Mouse (Mus musculus): ENCODE measurements at regions not wholly inside any gene's neighbourhood (a gene's known extent, or its start where the extent isn't known, plus 50 kb on each side); places are given as distances from the start of the nearest gene placed in this dataset.
A peak's percentile ranks its signal among the peaks of the same experiment; 100 is the strongest.

- DNase-seq (ENCODE audit: low read depth): no peak
- no peak for TF ChIP-seq CTCF (IDR thresholded peaks at IDR 0.05; ENCODE audit: borderline replicate concordance, extremely low read depth, insufficient read depth, insufficient read length)
- TF ChIP-seq POLR2A (IDR thresholded peaks at IDR 0.05; ENCODE audit: borderline replicate concordance, extremely low read depth, insufficient read depth, insufficient read length, poor library complexity, severe bottlenecking): no peak
Observed at GRCm38 (mm10) chr13:89418804-89419203, 120.8 kb upstream of the Hapln1 start.

- DNase-seq (ENCODE audit: low read depth): no peak
- TF ChIP-seq CTCF (IDR thresholded peaks at IDR 0.05; ENCODE audit: borderline replicate concordance, extremely low read depth, insufficient read depth, insufficient read length): no peak
- TF ChIP-seq POLR2A (IDR thresholded peaks at IDR 0.05; ENCODE audit: borderline replicate concordance, extremely low read depth, insufficient read depth, insufficient read length, poor library complexity, severe bottlenecking): no peak
Observed at GRCm38 (mm10) chr13:89421833-89422232, 117.8 kb upstream of the Hapln1 start.

GRCm38 (mm10) chr13:89423491-89423890 is 116.1 kb upstream of the Hapln1 start:
- no peak for DNase-seq (ENCODE audit: low read depth)
- TF ChIP-seq POLR2A (IDR thresholded peaks at IDR 0.05; ENCODE audit: borderline replicate concordance, extremely low read depth, insufficient read depth, insufficient read length, poor library complexity, severe bottlenecking) (no peak), CTCF (IDR thresholded peaks at IDR 0.05; ENCODE audit: borderline replicate concordance, extremely low read depth, insufficient read depth, insufficient read length) (no peak)

- peak; percentile 56 for DNase-seq (ENCODE audit: low read depth)
Observed at GRCm38 (mm10) chr13:89428272-89429071, 111.1 kb upstream of the Hapln1 start.

GRCm38 (mm10) chr13:89444847-89445246 is 94.7 kb upstream of the Hapln1 start:
- no peak for DNase-seq (ENCODE audit: low read depth)
- TF ChIP-seq CTCF (IDR thresholded peaks at IDR 0.05; ENCODE audit: borderline replicate concordance, extremely low read depth, insufficient read depth, insufficient read length) (no peak), POLR2A (IDR thresholded peaks at IDR 0.05; ENCODE audit: borderline replicate concordance, extremely low read depth, insufficient read depth, insufficient read length, poor library complexity, severe bottlenecking) (no peak)

More at GRCm38 (mm10) chr13:89428272-89429071, 111.1 kb upstream of the Hapln1 start:
- no peak for TF ChIP-seq POLR2A (IDR thresholded peaks at IDR 0.05; ENCODE audit: borderline replicate concordance, extremely low read depth, insufficient read depth, insufficient read length, poor library complexity, severe bottlenecking)
- TF ChIP-seq CTCF (IDR thresholded peaks at IDR 0.05; ENCODE audit: borderline replicate concordance, extremely low read depth, insufficient read depth, insufficient read length): no peak

GRCm38 (mm10) chr13:89453819-89454218 is 85.8 kb upstream of the Hapln1 start:
- DNase-seq (ENCODE audit: low read depth): no peak
- no peak for TF ChIP-seq POLR2A (IDR thresholded peaks at IDR 0.05; ENCODE audit: borderline replicate concordance, extremely low read depth, insufficient read depth, insufficient read length, poor library complexity, severe bottlenecking)
- TF ChIP-seq CTCF (IDR thresholded peaks at IDR 0.05; ENCODE audit: borderline replicate concordance, extremely low read depth, insufficient read depth, insufficient read length): no peak

- TF ChIP-seq POLR2A (IDR thresholded peaks at IDR 0.05; ENCODE audit: borderline replicate concordance, extremely low read depth, insufficient read depth, insufficient read length, poor library complexity, severe bottlenecking): no peak
- no peak for TF ChIP-seq CTCF (IDR thresholded peaks at IDR 0.05; ENCODE audit: borderline replicate concordance, extremely low read depth, insufficient read depth, insufficient read length)
- no peak for DNase-seq (ENCODE audit: low read depth)
Observed at GRCm38 (mm10) chr13:89454249-89455018, 85.2 kb upstream of the Hapln1 start.

- DNase-seq (ENCODE audit: low read depth): no peak
- TF ChIP-seq POLR2A (IDR thresholded peaks at IDR 0.05; ENCODE audit: borderline replicate concordance, extremely low read depth, insufficient read depth, insufficient read length, poor library complexity, severe bottlenecking) (no peak), CTCF (IDR thresholded peaks at IDR 0.05; ENCODE audit: borderline replicate concordance, extremely low read depth, insufficient read depth, insufficient read length) (no peak)
Observed at GRCm38 (mm10) chr13:89463746-89464145, 75.8 kb upstream of the Hapln1 start.
